Mouse (Mus musculus): ENCODE measurements around the gene C1ra. TPM values are rescaled to one million over a fixed set of nuclear protein-coding genes. Genes with fewer than 3 reads are reported as not detected.
"Not testable (repeated sequence)": the region's sequence is repeated elsewhere in the genome, so short reads cannot be mapped to it uniquely, and the experiment has no call there.

C1ra gene
- total RNA-seq (2015; ENCODE audit: low replicate concordance) = 5.4 TPM in 1 of 2 replicates, not detected in the other
- total RNA-seq (2017; ENCODE audit: low replicate concordance) = 0.51 and 2.4 TPM in 2 replicates

DNA sequence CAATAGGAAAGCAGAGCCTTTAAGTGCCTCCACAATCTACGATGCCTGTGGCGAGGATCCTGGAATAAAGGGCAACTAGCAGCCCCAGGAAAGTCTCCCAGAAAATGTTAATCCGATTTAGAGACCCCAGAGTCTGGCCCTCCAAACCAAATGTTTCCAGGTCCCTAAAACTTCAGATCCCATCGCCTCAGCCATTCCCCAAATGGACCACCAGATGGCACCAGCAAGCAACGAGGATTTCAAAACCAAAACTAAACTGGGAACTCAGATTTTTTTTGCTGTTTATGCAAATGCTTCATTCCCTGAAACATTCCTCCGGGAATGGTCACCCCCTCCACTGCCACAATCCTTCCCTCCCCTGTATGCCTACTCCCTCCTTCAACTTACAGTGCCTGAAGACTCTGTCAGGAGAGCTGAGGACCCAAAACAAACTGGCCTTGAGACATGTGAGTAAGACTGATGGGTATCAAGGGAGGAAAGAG, at the start of gene C1ra:
Gene C1ra (plus strand): TSS at position 51 of the 482 bp plus-strand sequence.
- no peak for ATAC-seq (replicated peaks; ENCODE audit: low FRiP score, poor library complexity, severe bottlenecking)

DNA sequence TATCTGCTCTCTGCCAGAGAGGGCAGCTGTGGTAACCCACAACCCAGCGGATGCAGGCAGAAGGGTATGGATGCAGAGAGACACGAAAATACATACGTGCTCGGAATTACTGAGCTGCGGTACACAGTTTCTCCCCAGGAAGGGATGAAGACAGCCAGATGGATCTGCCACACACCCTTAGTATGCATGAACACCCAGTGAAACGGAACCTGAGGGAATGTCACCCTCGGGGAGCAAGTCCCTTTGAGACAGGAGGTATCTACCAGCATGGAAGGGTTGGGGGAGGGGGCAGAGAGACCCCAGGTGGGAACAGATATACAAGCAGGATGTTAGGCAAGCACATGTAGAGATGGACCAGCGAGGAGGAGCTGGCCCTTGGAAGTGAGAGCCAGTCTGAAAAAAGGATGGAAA, 48.3 kb upstream of the C1ra start:
- no peak for ATAC-seq (replicated peaks; ENCODE audit: low FRiP score, poor library complexity, severe bottlenecking)

DNA sequence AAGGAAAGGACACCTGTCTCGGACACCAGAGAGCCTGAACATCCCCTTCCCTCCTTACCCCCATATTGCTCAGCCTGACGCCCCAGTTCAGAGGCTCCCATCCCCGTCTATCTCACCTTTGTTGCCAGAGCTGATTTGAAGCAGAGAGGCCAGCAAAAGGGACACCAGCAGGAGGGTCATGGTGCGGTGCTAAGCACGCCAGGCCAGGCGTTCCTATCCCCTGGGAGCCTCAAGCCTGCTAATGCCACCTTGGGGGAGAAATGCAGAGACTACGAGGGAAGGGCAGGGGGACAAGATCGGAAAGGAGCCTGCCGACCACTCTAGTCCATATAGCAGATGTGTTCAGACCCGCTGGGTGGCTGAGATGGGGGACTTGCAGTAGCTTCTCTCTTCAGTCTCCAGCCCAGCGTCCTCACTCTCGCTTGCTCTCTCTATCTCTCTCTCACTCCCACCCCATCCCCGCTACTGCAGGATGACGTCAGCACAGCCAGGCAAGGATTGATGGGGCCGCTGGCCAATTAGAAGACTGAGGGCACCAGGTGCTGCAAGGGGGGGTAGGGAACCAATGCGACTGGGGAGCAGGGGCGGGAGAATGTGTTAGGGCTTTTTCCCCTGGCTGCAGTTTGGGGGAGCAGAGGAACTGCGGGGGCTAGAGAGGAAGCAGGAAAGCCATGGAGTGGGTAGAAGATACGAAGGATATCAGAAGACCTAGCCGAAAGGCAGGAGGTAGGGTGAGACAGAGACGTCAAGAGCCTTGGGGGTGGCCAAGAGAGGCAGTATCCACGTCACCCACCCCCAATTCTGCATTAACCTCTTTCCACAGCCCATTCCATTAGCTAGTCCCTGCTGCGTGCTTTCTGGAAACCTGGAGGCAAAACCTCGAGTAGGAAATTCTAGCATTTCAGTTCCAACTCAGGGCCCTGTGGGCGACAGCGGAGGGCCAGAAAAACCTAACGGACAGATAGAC, 47.6 kb upstream of the C1ra start, which contains the start of gene Clstn3:
Gene Clstn3 (minus strand): TSS at position 490 of the 967 bp plus-strand sequence.
- ATAC-seq (replicated peaks; ENCODE audit: low FRiP score, poor library complexity, severe bottlenecking) = peak; percentile 90

GRCm38 (mm10) chr6:124465299-124465698, 46.9 kb upstream of the C1ra start:
- no peak for ATAC-seq (replicated peaks; ENCODE audit: low FRiP score, poor library complexity, severe bottlenecking)

DNA sequence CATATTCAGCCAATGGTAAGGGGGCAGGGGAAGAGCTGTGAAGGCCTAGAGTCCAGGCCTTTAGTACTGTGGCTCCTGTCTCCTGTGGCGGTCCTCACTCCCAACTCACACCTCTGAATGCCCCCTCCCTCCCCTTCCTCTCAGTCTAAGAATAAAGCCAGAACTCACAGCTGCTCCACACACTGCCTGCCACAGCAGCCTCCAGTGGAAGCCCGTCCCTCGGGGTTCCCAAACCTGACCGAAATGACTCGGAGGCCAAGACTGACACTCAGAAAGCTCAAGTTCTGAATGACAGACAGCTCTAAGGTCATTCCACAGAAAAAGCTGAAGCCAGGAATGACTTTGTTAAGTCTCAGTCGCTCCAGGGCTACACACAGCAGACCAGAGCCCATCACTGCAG, 46.5 kb upstream of the C1ra start:
- no peak for ATAC-seq (replicated peaks; ENCODE audit: low FRiP score, poor library complexity, severe bottlenecking)

- no peak for ATAC-seq (replicated peaks; ENCODE audit: low FRiP score, poor library complexity, severe bottlenecking)
Observed at GRCm38 (mm10) chr6:124471121-124471520, 41.1 kb upstream of the C1ra start.

GRCm38 (mm10) chr6:124471783-124472638, 40.2 kb upstream of the C1ra start:
- ATAC-seq (replicated peaks; ENCODE audit: low FRiP score, poor library complexity, severe bottlenecking) = 0 out of 2 replicates have a peak, but pooled peaks have one; percentile 23

DNA sequence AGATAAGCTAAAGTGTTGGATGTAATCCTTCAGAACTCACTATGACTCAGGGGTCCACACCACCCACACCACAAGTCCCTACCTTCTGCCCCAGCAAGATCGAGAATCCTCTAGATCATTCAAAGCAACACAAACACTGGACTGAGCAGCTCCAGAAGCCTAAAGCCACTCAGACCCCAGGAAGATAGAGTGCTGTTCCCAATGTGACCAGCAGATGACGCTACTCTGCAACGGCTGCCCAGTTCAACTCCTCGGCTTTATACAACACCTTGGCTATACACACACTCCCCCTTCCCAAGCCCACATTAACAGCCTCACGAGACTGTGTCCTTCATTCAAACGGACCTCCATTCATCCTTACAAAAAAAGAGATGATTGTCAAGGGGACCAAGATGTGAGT, 39.4 kb upstream of the C1ra start:
- peak; percentile 67 for ATAC-seq (replicated peaks; ENCODE audit: low FRiP score, poor library complexity, severe bottlenecking)

DNA sequence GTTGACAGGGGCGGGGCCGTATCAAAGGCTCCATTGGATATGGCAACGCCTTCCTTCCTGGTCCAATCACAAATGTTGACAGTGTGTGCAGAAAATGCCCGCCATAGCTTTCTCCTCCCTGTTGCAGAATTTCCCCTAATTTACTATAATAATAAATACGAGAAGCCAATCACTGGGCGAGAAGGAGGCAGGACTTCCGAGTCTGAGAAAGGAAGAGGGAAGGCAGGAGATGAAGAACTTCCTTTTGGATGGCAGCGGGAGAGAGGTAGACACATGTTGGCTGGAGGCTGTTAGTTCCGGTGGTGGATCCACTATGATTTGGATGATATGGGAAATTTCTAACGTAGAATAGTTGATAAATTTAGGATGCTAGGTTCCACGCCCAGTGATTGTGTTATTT, 37.6 kb upstream of the C1ra start:
- no peak for ATAC-seq (replicated peaks; ENCODE audit: low FRiP score, poor library complexity, severe bottlenecking)

DNA sequence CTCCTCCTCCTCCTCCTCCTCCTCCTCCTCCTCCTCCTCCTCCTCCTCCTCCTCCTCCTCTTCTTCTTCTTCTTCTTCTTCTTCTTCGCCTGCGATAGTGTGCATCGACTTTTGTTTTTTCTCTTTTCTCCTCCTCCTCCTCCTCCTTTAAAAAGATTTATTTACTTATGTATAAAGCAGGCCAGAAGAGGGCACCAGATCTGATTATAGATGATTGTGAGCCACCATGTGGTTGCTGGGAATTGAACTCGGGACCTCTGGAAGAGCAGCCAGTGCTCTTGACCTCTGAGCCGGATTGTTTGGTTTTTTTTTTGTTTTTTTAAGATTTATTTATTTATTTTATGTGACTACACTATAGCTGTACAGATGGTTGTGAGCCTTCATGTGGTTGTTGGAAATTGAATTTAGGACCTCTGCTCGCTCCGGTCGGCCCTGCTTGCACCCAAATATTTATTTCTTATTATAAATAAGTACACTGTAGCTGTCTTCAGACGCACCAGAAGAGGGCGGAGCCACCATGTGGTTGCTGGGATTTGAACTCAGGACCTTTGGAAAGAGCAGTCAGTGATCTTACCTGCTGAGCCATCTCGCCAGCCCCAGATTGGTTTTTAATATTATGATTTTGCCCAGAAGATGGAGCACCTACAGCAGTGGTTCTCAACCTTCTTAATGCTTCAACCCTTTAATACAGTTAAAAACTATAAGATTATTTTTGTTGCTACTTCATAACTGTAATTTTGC, 36.7 kb upstream of the C1ra start:
- not testable (repeated sequence) for ATAC-seq (replicated peaks; ENCODE audit: low FRiP score, poor library complexity, severe bottlenecking)

DNA sequence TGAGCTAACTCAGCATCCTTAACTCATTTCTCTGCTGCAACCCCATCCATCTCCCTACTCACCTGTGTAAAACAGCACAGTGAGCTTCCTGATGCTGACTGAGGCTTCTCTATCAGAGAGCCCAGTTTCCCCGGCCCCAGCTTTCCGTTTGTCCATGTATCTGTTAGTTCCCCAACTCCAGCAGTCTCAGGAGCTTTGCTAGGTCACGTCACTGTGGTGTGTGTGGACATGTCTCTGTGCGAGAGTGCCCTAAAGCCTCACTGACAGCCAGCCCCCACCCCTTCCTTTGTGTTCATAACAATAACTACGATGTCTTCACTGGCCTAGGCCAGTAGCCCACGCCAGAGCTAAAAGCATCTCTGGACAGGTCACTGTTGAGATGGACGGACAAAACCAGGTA, 36.0 kb upstream of the C1ra start:
- no peak for ATAC-seq (replicated peaks; ENCODE audit: low FRiP score, poor library complexity, severe bottlenecking)

DNA sequence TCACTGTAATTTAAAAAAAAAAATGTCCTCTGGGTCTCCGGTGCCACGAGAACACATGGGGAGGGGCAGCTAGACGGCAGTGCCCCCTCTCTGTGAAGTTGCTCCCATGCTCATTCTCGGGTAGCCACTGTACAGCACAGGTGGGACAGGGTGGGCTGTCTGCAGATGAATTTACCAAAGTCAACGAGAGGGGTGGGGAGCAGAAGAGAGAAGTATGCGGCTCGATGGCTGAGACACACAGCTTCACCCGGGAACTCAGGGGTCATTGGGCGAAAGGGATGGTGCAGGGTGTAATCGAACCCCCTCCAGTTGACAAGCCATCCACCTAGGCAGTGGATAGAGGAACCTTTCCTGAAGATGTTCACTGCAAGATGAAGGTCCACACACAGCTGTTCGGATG, 35.4 kb upstream of the C1ra start:
- no peak for ATAC-seq (replicated peaks; ENCODE audit: low FRiP score, poor library complexity, severe bottlenecking)

- no peak for ATAC-seq (replicated peaks; ENCODE audit: low FRiP score, poor library complexity, severe bottlenecking)
Observed at GRCm38 (mm10) chr6:124477221-124477655, 35.0 kb upstream of the C1ra start.

- no peak for ATAC-seq (replicated peaks; ENCODE audit: low FRiP score, poor library complexity, severe bottlenecking)
Observed at GRCm38 (mm10) chr6:124477922-124478651, 34.1 kb upstream of the C1ra start.

- no peak for ATAC-seq (replicated peaks; ENCODE audit: low FRiP score, poor library complexity, severe bottlenecking)
Observed at GRCm38 (mm10) chr6:124478874-124479572, 33.2 kb upstream of the C1ra start.

- no peak for ATAC-seq (replicated peaks; ENCODE audit: low FRiP score, poor library complexity, severe bottlenecking)
Observed at GRCm38 (mm10) chr6:124479573-124479930, 32.7 kb upstream of the C1ra start.

DNA sequence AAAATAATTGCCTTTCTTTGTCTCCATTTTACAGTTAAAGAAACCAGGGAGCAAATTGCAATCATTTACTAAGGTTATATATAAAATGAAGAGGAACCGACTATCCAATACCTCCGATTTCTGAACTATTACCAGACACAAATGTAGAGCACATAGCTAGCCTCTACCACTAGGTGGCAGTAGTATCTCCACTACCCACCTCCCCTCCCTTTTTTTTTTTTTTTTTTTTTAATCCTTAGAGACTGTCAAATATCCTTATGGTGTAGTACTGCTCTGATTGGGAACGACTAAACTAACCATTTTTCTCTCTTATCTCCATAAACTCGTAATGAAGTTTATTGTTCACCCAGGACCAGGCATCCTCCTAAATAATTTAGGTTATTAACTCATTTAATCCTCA, 31.9 kb upstream of the C1ra start:
- ATAC-seq (replicated peaks; ENCODE audit: low FRiP score, poor library complexity, severe bottlenecking) = peak; percentile 47; the same call in 1 of the 2 replicates

DNA sequence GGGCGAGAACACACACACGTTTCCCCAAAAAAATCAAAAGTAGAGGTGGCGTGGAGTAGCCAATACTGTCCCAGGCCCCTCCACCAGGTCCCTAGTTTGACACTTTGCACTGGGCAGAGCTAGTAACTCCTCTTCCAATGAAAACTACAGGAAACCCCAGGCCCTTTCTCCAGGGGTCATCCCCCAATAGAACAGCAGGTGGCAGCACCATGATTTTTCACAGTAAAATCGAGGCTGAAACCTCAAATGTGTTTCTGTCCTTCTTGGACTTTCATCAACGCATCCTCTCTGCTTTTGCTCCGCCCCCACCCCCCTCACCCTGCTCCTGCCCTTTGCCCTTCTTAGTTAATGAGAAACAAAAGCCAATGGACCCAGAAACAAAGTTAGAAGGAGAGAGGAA, 30.6 kb upstream of the C1ra start:
- no peak for ATAC-seq (replicated peaks; ENCODE audit: low FRiP score, poor library complexity, severe bottlenecking)
